Mouse (Mus musculus): ENCODE data around the gene Pitpnc1. TPM values are rescaled to one million over a fixed set of nuclear protein-coding genes. Genes with fewer than 3 reads are reported as not detected.

Gene Pitpnc1
- polyA plus RNA-seq, 1 experiment from 2014 or later: 36.1 TPM

DNA sequence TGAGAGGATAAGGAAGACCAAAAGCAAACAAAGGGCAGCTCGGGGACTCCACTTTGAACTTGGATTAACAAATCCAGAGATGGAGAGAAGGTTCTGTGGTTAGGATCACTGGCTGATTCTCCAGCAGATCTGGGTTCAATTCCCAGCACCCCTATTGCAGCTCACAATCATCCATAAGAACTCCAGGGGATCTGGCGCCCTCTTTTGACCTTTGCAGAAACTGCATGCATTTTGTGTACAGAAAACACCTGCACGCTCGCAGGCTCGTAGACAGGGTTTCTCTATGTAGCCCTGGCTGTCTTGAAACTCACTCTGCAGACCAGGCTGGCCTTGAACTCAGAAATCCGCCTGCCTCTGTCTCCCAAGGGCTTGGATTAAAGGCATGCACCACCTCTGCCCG lies 219.0 kb downstream of the Pitpnc1 start:
- H3K4me3 ChIP-seq: no peak overlapping the region
- 91% methylated on average over 7 of the region's 7 CpGs for WGBS
- no peaks in the 10 kb centered on the region for H3K9me3 ChIP-seq (replicated peaks)
- H3K36me3 ChIP-seq (ENCODE audit: poor library complexity, severe bottlenecking): peaks cover 27% of the 10 kb centered on the region
- 0 out of 2 replicates have a peak, but pooled peaks cover 9% of the 10 kb centered on the region for H3K4me1 ChIP-seq
- no peak for ATAC-seq
- H3K27ac ChIP-seq: no peak overlapping the region
- H3K4me2 ChIP-seq: no peak overlapping the region
- no peaks in the 10 kb centered on the region for H3K27me3 ChIP-seq
- no peak overlapping the region for H3K9ac ChIP-seq

DNA sequence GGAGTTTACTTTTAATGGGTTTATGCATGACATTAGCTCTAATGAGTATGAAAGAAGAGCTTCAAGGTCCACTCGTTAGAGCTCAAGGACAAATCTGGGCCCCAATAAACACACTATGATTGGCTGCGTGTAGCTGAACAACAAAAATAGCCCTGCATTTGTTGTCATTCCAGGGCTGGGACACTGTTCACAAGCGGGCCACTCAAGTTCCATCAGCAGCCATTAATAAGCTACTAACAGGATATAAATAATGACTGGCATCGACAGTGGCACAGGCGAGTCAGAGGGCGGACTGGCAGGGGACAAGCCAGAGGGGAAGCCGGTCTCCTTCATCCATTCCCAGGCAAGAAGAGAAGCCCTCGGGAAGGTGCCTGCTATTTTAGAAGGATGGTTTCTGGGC lies 219.6 kb downstream of the Pitpnc1 start:
- H3K9me3 ChIP-seq (replicated peaks): no peaks in the 10 kb centered on the region
- H3K4me3 ChIP-seq: no peak overlapping the region
- no peak overlapping the region for H3K4me2 ChIP-seq
- WGBS: 82% methylated on average over 8 of the region's 8 CpGs
- ATAC-seq: no peak
- H3K27ac ChIP-seq: no peak overlapping the region
- H3K4me1 ChIP-seq: 0 out of 2 replicates have a peak, but pooled peaks cover 9% of the 10 kb centered on the region
- H3K9ac ChIP-seq: no peak overlapping the region
- H3K36me3 ChIP-seq (ENCODE audit: poor library complexity, severe bottlenecking): peaks cover 27% of the 10 kb centered on the region
- no peaks in the 10 kb centered on the region for H3K27me3 ChIP-seq

DNA sequence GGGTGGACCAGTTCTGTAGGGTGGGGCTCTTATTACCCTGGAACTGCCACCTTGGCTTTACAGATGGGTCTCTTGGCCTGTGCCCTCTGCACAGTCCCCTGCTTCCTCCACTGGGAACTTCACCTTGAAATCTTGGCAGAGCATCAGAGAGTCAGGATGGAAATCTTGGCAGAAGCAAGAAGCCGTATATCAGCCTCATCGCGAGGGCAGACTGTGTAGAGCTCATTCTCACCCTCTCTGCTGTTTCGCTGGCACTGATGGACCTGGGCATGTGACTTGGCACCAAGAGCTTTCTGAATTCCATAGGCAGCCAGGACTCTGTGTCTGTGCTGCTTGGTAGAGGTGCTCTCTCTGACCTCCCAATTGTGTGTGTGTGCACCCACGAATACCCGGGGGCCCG lies 221.7 kb downstream of the Pitpnc1 start:
- H3K27ac ChIP-seq: no peak overlapping the region; the same call in 1 of the 2 replicates
- H3K27me3 ChIP-seq: no peaks in the 10 kb centered on the region
- ATAC-seq: peak; percentile 36; the same call in 1 of the 2 replicates
- no peaks in the 10 kb centered on the region for H3K9me3 ChIP-seq (replicated peaks)
- no peak overlapping the region for H3K4me2 ChIP-seq
- H3K36me3 ChIP-seq (ENCODE audit: poor library complexity, severe bottlenecking): peaks cover 30% of the 10 kb centered on the region
- no peak overlapping the region for H3K4me3 ChIP-seq
- H3K9ac ChIP-seq: no peak overlapping the region
- H3K4me1 ChIP-seq: 0 out of 2 replicates have a peak, but pooled peaks cover 9% of the 10 kb centered on the region
- WGBS: 81% methylated on average over 7 of the region's 7 CpGs

DNA sequence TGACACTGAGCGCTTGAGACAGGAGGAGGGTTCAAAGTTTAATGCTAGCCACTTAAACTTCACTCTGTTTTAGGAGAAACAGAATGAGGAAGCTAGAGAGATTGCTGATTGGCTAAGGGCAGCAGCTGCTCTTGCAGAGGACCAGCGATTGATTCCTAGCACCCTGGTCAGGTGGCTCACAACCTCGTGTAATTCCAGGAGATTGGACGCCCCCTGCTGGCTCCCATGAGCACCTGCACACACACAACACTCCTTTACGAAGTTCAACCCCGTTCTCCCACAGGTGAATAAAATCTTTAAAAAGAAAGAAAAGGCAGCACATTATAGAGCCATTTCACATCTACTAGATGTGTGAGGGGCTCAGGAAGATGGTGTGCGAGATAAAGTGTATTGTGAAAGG lies 224.8 kb downstream of the Pitpnc1 start:
- Histone ChIP-seq H3K27me3 (no peaks in the 10 kb centered on the region), H3K36me3 (ENCODE audit: poor library complexity, severe bottlenecking) (peaks cover 14% of the 10 kb centered on the region), H3K9me3 (replicated peaks) (no peaks in the 10 kb centered on the region), H3K4me1 (0 out of 2 replicates have a peak, but pooled peaks cover 9% of the 10 kb centered on the region), H3K9ac (no peak overlapping the region), H3K4me2 (no peak overlapping the region), H3K4me3 (no peak overlapping the region), H3K27ac (no peak overlapping the region)
- no peak for ATAC-seq
- 93% methylated on average over 7 of the region's 7 CpGs for WGBS

DNA sequence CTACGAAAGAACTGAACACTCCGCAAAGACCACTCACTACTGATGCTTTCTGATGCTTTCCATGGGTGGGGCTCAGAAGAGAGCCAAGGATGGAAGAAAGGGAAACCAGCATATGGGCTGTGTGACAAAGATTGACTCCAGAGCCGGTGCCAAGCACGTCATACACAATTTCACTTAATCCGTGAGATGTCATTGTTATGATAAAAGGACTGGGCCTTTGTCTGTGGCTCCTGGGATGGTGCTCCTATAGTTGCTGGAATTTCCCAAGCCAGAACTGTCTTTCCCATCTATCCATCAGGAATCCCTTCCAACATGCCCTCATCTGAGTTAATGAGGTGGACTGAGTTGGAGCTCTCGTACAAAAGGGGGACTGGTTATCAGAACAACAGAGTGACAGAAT lies 227.4 kb downstream of the Pitpnc1 start:
- no peak overlapping the region for H3K9ac ChIP-seq
- H3K36me3 ChIP-seq (ENCODE audit: poor library complexity, severe bottlenecking): 0 out of 2 replicates have a peak, but pooled peaks cover 3% of the 10 kb centered on the region
- H3K27ac ChIP-seq: no peak overlapping the region
- H3K4me1 ChIP-seq: no peaks in the 10 kb centered on the region
- H3K4me3 ChIP-seq: no peak overlapping the region
- ATAC-seq: no peak
- WGBS: 64% methylated on average over 6 of the region's 6 CpGs
- H3K27me3 ChIP-seq: no peaks in the 10 kb centered on the region
- no peaks in the 10 kb centered on the region for H3K9me3 ChIP-seq (replicated peaks)
- no peak overlapping the region for H3K4me2 ChIP-seq

DNA sequence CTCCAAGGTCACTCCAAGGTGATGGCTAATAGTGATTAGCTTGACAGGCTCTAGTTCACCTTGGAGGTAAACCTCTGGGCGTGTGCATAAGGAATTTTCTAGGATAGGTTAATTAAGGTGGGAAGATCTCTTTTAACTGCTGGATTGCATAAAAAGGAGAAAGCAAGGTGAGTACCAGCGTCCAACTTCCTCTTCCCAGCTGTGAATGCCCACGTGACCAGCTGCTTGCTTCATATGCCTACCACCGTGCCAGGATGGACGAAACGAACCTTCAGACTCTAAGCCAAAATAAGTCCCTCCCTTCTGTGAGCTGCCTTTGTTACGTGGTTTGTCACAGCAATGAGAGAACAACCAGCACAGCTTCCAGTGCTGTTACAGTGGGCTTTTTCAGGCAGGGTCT lies 228.8 kb downstream of the Pitpnc1 start:
- H3K9me3 ChIP-seq (replicated peaks): no peaks in the 10 kb centered on the region
- no peak overlapping the region for H3K9ac ChIP-seq
- no peaks in the 10 kb centered on the region for H3K4me1 ChIP-seq
- ATAC-seq: no peak
- WGBS: 88% methylated on average over 7 of the region's 7 CpGs
- H3K4me2 ChIP-seq: no peak overlapping the region
- H3K4me3 ChIP-seq: no peak overlapping the region
- H3K27me3 ChIP-seq: no peaks in the 10 kb centered on the region
- H3K36me3 ChIP-seq (ENCODE audit: poor library complexity, severe bottlenecking): 0 out of 2 replicates have a peak, but pooled peaks cover 3% of the 10 kb centered on the region
- no peak overlapping the region for H3K27ac ChIP-seq

DNA sequence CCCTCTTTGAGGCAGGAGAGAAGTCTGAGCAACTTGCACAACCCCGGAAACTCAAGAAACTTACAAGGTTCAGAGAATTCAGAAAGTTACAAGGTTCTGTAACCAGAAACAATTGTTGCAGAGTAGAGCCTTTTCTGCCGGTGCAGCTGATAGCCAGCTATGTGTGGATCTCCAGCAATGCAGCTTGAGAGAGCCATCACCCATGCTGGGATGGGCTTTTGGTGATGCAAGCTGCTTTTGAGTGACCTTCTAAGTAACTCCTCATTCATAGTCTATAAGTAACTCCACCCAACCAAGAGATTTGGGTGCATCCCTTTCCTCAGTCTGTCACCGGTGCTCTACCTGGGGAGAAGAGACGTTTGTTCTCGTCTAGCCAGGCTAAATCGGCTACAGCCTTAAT lies 232.0 kb downstream of the Pitpnc1 start:
- H3K9ac ChIP-seq: no peak overlapping the region
- 0 out of 2 replicates have a peak, but pooled peaks cover 10% of the 10 kb centered on the region for H3K36me3 ChIP-seq (ENCODE audit: poor library complexity, severe bottlenecking)
- 94% methylated on average over 6 of the region's 6 CpGs for WGBS
- peaks cover 4% of the 10 kb centered on the region; the same call in 1 of the 2 replicates for H3K4me1 ChIP-seq
- no peak overlapping the region for H3K27ac ChIP-seq
- no peak overlapping the region for H3K4me2 ChIP-seq
- no peak for ATAC-seq
- H3K9me3 ChIP-seq (replicated peaks): no peaks in the 10 kb centered on the region
- H3K27me3 ChIP-seq: no peaks in the 10 kb centered on the region
- no peak overlapping the region for H3K4me3 ChIP-seq

DNA sequence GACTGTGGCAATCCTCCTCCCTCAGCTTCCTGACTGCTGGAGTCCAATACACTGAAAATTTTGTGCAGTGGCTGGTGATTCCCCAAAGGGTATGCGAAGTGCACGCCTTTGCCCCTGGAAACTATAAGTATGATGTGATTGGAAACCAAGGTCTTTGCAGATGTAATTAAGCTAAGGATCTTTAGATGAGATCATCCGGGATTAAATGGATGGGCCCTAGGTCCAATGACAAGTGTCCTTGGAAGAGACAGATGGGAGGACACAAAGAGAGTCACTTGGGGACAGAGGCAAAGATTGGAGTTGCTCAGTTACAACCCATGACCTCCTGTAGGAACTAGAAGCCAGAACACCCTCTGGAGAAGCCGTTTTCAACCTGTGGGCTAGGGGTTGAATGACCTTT lies 233.0 kb downstream of the Pitpnc1 start:
- WGBS: 92% methylated on average over 4 of the region's 4 CpGs
- H3K4me3 ChIP-seq: no peak overlapping the region
- peaks cover 7% of the 10 kb centered on the region; the same call in 1 of the 2 replicates for H3K4me1 ChIP-seq
- H3K27me3 ChIP-seq: no peaks in the 10 kb centered on the region
- H3K9me3 ChIP-seq (replicated peaks): no peaks in the 10 kb centered on the region
- ATAC-seq: no peak
- H3K4me2 ChIP-seq: no peak overlapping the region
- H3K27ac ChIP-seq: no peak overlapping the region
- no peak overlapping the region for H3K9ac ChIP-seq
- 0 out of 2 replicates have a peak, but pooled peaks cover 10% of the 10 kb centered on the region for H3K36me3 ChIP-seq (ENCODE audit: poor library complexity, severe bottlenecking)

DNA sequence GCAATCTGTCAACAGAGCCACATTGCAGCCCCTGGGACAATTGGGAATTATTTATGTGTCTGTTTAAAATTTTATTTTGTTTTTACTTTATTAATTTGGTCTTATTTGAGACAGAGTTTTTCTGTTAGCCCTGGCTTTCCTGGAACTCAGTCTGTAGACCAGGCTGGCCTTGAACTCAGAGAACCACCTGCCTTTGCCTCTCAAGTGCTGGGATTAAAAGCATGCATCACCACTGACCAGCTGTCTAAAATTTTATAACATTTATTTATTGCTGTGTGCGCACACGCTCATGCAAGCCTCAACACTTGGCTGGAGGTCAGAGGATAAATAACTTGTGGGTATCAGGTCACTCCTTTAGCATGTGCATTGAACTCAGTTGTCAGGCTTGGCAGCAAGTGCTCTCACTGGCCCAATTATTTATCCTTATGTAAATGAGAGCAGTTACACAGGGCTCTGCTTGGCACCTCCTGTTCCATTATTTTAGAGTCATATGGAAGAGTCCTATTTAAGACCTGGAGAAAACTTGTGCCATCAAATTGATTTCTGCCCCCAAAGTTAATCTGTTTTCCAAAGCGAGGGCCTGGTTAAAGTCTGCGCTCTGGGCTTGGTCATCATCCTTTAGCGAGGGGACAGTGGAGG lies 237.1 kb downstream of the Pitpnc1 start:
- H3K9me3 ChIP-seq (replicated peaks): 0 out of 2 replicates have a peak, but pooled peaks cover 7% of the 10 kb centered on the region
- H3K4me3 ChIP-seq: no peak overlapping the region
- no peak overlapping the region for H3K9ac ChIP-seq
- H3K36me3 ChIP-seq (ENCODE audit: poor library complexity, severe bottlenecking): peaks cover 21% of the 10 kb centered on the region
- no peak overlapping the region for H3K4me2 ChIP-seq
- H3K27ac ChIP-seq: no peak overlapping the region
- 83% methylated on average over 5 of the region's 5 CpGs for WGBS
- ATAC-seq: no peak
- H3K4me1 ChIP-seq: peaks cover 27% of the 10 kb centered on the region
- H3K27me3 ChIP-seq: no peaks in the 10 kb centered on the region

DNA sequence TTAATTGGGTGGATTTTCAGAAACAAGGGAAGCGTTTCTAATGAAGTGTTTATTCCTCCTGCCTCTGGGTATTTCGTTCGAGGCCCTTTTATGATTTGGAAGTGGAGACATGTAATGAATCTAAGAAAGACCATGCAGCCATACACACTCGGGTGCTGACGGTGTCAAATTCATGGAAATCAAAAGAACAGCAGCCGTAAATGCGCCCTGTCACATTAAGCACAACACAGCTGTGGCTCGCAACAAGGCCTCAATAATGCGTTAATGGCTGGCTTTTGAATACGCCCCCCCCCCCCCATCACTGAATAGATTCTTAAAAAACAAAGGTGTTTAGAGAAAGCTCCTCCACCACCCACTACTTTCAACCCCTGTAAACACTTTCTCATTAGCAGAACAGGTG lies 240.4 kb downstream of the Pitpnc1 start:
- no peak overlapping the region for H3K4me3 ChIP-seq
- H3K4me1 ChIP-seq: peaks cover 27% of the 10 kb centered on the region
- no peaks in the 10 kb centered on the region for H3K27me3 ChIP-seq
- WGBS: 20% methylated on average over 10 of the region's 10 CpGs
- H3K27ac ChIP-seq: peak overlapping the region; percentile 59; the same call in 1 of the 2 replicates
- H3K4me2 ChIP-seq: 0 out of 2 replicates have a peak overlapping the region, but pooled peaks have one; percentile 4
- H3K36me3 ChIP-seq (ENCODE audit: poor library complexity, severe bottlenecking): peaks cover 37% of the 10 kb centered on the region
- ATAC-seq: peak; percentile 90
- H3K9ac ChIP-seq: no peak overlapping the region
- H3K9me3 ChIP-seq (replicated peaks): 0 out of 2 replicates have a peak, but pooled peaks cover 7% of the 10 kb centered on the region

DNA sequence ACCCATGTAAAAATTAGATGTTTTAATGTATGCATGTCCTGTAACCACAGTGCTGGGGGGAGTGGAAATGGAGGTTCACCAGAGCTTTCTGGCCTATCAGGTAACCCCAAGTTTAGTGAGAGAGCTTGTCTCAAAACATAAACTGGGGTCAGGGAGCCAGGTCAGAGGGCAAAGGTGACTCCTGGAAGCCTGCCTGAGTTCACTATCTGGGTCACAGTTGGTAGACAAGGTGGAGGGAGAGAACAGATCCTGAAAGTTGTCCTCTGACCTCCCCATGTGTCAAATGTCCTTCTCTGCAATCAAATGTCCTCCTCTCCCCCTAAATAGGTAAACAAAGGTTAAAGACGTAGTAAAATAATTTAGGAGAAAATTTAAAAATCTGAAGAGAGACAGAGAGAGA lies 244.1 kb downstream of the Pitpnc1 start:
- ATAC-seq: no peak
- Histone ChIP-seq H3K4me3 (no peak overlapping the region), H3K27me3 (no peaks in the 10 kb centered on the region), H3K27ac (no peak overlapping the region), H3K9me3 (replicated peaks) (no peaks in the 10 kb centered on the region), H3K4me1 (peaks cover 34% of the 10 kb centered on the region), H3K9ac (no peak overlapping the region), H3K36me3 (ENCODE audit: poor library complexity, severe bottlenecking) (peaks cover 23% of the 10 kb centered on the region), H3K4me2 (no peak overlapping the region)
- 100% methylated on average over 1 of the region's 1 CpGs for WGBS

DNA sequence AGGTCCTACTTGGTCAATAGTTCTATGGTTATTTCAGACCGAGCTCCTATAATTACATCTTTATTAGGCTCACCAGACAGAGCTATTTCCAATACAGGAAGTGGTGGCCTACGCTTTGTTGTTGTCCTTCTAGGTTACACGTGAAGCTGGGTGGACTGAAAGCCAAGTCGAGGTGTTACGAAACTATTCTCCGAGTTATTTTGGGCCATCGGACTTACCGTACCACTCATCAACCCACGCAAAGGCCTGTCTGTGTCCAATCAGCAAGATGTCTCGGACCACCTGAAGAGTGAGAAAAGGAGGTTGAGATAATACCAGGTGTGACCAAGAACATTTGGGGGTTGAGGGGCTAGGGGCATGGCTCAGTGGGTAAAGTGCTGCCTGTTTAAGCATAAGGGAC lies 244.5 kb downstream of the Pitpnc1 start:
- Histone ChIP-seq H3K9me3 (replicated peaks) (no peaks in the 10 kb centered on the region), H3K4me3 (no peak overlapping the region), H3K4me2 (no peak overlapping the region), H3K27ac (no peak overlapping the region), H3K9ac (no peak overlapping the region), H3K4me1 (peaks cover 34% of the 10 kb centered on the region), H3K27me3 (no peaks in the 10 kb centered on the region), H3K36me3 (ENCODE audit: poor library complexity, severe bottlenecking) (peaks cover 22% of the 10 kb centered on the region)
- ATAC-seq: no peak
- WGBS: 97% methylated on average over 10 of the region's 10 CpGs

DNA sequence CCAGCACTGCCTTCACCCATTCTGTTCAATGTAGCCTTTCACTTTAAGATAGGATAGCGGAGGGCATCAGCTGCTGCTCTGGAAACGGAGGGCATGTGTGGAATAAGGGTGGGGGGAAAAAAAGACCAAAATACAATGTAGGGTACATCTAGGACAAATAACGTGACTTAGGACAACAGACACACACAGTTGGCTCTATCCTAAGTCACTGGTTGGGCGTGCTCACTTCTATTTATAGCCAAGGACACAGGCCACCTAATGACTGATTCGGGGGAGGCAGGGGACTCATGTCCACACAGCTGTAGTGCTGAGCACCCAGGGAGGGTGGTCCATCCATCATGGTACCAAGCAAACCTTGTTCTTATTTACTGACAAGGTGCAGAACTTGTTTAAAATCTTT lies 245.2 kb downstream of the Pitpnc1 start:
- H3K36me3 ChIP-seq (ENCODE audit: poor library complexity, severe bottlenecking): peaks cover 22% of the 10 kb centered on the region
- H3K27me3 ChIP-seq: no peaks in the 10 kb centered on the region
- WGBS: 93% methylated on average over 5 of the region's 5 CpGs
- no peak overlapping the region for H3K9ac ChIP-seq
- H3K4me1 ChIP-seq: peaks cover 28% of the 10 kb centered on the region
- no peak for ATAC-seq
- H3K27ac ChIP-seq: no peak overlapping the region
- H3K9me3 ChIP-seq (replicated peaks): no peaks in the 10 kb centered on the region
- H3K4me3 ChIP-seq: no peak overlapping the region
- no peak overlapping the region for H3K4me2 ChIP-seq
